Mouse (Mus musculus) limb, embryonic 14.5 days (tissue): ENCODE results near the gene Poll. TPM values are rescaled to one million over a fixed set of nuclear protein-coding genes. Genes with fewer than 3 reads are reported as not detected.

Source experiments
- ATAC-seq: fragments of 200-750 bp; cut with Nextera tagmentation; 2 replicates; pipeline ENCODE4 v1.8.0; 2017; ENCODE audit warnings: low read depth, moderate number of reproducible peaks, moderate TSS enrichment; ENCODE audit not compliant: low FRiP score
- DNase-seq: peaks from one replicate; pipeline ENCODE4 v3.0.0-alpha.2; 2015; ENCODE audit warnings: low spot score
- H3K27ac ChIP-seq: fragments of 300-500 bp; sonication (generic); replicated peaks from 2 replicates; pipeline ENCODE4 v1.5.1; 2014; ENCODE audit warnings: low read depth, mild to moderate bottlenecking, low read length, moderate library complexity, mixed read lengths
- H3K27me3 ChIP-seq: fragments of 300-500 bp; sonication (generic); 2 replicates; pipeline ENCODE4 v1.6.1; 2014; ENCODE audit warnings: low read length, mixed read lengths; ENCODE audit not compliant: control insufficient read depth, insufficient read depth
- H3K36me3 ChIP-seq: fragments of 300-500 bp; sonication (generic); 2 replicates; pipeline ENCODE4 v1.6.1; 2014; ENCODE audit warnings: mild to moderate bottlenecking, low read length, moderate library complexity, mixed read lengths; ENCODE audit not compliant: control insufficient read depth, insufficient read depth
- H3K4me1 ChIP-seq: fragments of 300-500 bp; sonication (generic); 2 replicates; pipeline ENCODE4 v1.6.1; 2014; ENCODE audit warnings: antibody characterized with exemption, low read length, mixed read lengths; ENCODE audit not compliant: control insufficient read depth, insufficient read depth
- H3K4me2 ChIP-seq: fragments of 300-500 bp; sonication (generic); replicated peaks from 2 replicates; pipeline ENCODE4 v1.6.1; 2014; ENCODE audit warnings: low read depth, mild to moderate bottlenecking, low read length, moderate library complexity; ENCODE audit not compliant: severe bottlenecking
- H3K4me3 ChIP-seq: fragments of 300-500 bp; sonication (generic); replicated peaks from 2 replicates; pipeline ENCODE4 v1.5.1; 2014; ENCODE audit warnings: low read length
- H3K9ac ChIP-seq: fragments of 300-500 bp; sonication (generic); 2 replicates; pipeline ENCODE4 v1.6.1; 2014; ENCODE audit warnings: mild to moderate bottlenecking, low read depth, low read length, moderate library complexity; ENCODE audit not compliant: severe bottlenecking
- H3K9me3 ChIP-seq: fragments of 300-500 bp; sonication (generic); 2 replicates; pipeline ENCODE4 v1.6.1; 2016; ENCODE audit warnings: low read length; ENCODE audit not compliant: control insufficient read depth
- POLR2A ChIP-seq: fragments of 200-500 bp; IDR thresholded peaks from 2 replicates; pipeline ENCODE4 v1.8.0; 2012; ENCODE audit warnings: inconsistent platforms, mild to moderate bottlenecking, moderate library complexity, borderline replicate concordance; ENCODE audit not compliant: insufficient read depth, insufficient read length; ENCODE audit errors: extremely low read depth
- WGBS: fragments of 180-500 bp; shearing (Covaris S2); extraction: QIAGEN DNeasy Blood & Tissue Kit; methylation state at CpG from one replicate; pipeline ENCODE4 v1.1.7; 2014; 5-methylcytosine and 5-hydroxymethylcytosine counted together
- polyA plus RNA-seq, 2 experiments: library from polyadenylated mRNA; depleted of rRNA in 1 of 2; stranded (reverse) in 1 of 2; unstranded in 1 of 2; fragments of >200 nt; fragmentation: Nextera tagmentation in 1 of 2; extraction: Ambion mirVana in 1 of 2; gene quantifications; 2 replicates each; pipeline versions ENCODE4 v1.2.1 to v1.2.3; 2012 to 2014

Poll gene
- polyA plus RNA-seq, 2 experiments: 12.3 to 12.5 TPM

- Histone ChIP-seq H3K27ac (no peak overlapping the region), H3K4me1 (no peaks in the 10 kb centered on the region), H3K9me3 (no peaks in the 10 kb centered on the region), H3K27me3 (no peaks in the 10 kb centered on the region), H3K36me3 (peaks cover 3% of the 10 kb centered on the region), H3K4me3 (no peak overlapping the region), H3K4me2 (no peak overlapping the region), H3K9ac (no peak overlapping the region)
- ATAC-seq (no peak), DNase-seq (no peak)
- TF ChIP-seq POLR2A: no peak
- WGBS: 83% methylated on average over 7 of the region's 7 CpGs
Measured at GRCm38 (mm10) chr19:45591704-45592103, 31.4 kb upstream of the Poll start.

- Histone ChIP-seq H3K4me3 (no peak overlapping the region), H3K4me1 (no peaks in the 10 kb centered on the region), H3K4me2 (no peak overlapping the region), H3K9ac (no peak overlapping the region), H3K27me3 (no peaks in the 10 kb centered on the region), H3K36me3 (peaks cover 6% of the 10 kb centered on the region), H3K27ac (no peak overlapping the region), H3K9me3 (no peaks in the 10 kb centered on the region)
- ATAC-seq: no peak
- WGBS: 94% methylated on average over 6 of the region's 6 CpGs
- TF ChIP-seq POLR2A: no peak
- no peak for DNase-seq
Measured at GRCm38 (mm10) chr19:45589761-45590160, 29.4 kb upstream of the Poll start.

GRCm38 (mm10) chr19:45587509-45588292, 27.4 kb upstream of the Poll start:
- DNase-seq (no peak), ATAC-seq (no peak)
- Histone ChIP-seq H3K27ac (no peak overlapping the region), H3K4me1 (no peaks in the 10 kb centered on the region), H3K36me3 (peaks cover 6% of the 10 kb centered on the region), H3K9me3 (no peaks in the 10 kb centered on the region), H3K9ac (no peak overlapping the region), H3K4me3 (no peak overlapping the region), H3K4me2 (no peak overlapping the region), H3K27me3 (no peaks in the 10 kb centered on the region)
- no peak for TF ChIP-seq POLR2A
- 80% methylated on average over 6 of the region's 6 CpGs for WGBS

- H3K27me3 ChIP-seq: no peaks in the 10 kb centered on the region
- no peak overlapping the region for H3K27ac ChIP-seq
- TF ChIP-seq POLR2A: no peak
- 65% methylated on average over 3 of the region's 3 CpGs for WGBS
- peaks cover 6% of the 10 kb centered on the region for H3K4me1 ChIP-seq
- ATAC-seq (no peak), DNase-seq (no peak)
- H3K4me2 ChIP-seq: no peak overlapping the region
- H3K9me3 ChIP-seq: no peaks in the 10 kb centered on the region
- H3K36me3 ChIP-seq: peaks cover 10% of the 10 kb centered on the region
- no peak overlapping the region for H3K4me3 ChIP-seq
- H3K9ac ChIP-seq: no peak overlapping the region
Measured at GRCm38 (mm10) chr19:45586850-45587249, 26.5 kb upstream of the Poll start.

- peaks cover 16% of the 10 kb centered on the region for H3K36me3 ChIP-seq
- H3K4me3 ChIP-seq: no peak overlapping the region
- WGBS: 35% methylated on average over 9 of the region's 9 CpGs
- H3K27me3 ChIP-seq: no peaks in the 10 kb centered on the region
- DNase-seq: no peak
- H3K9me3 ChIP-seq: no peaks in the 10 kb centered on the region
- ATAC-seq: no peak
- no peak overlapping the region for H3K4me2 ChIP-seq
- TF ChIP-seq POLR2A: no peak
- no peak overlapping the region for H3K9ac ChIP-seq
- H3K4me1 ChIP-seq: peaks cover 12% of the 10 kb centered on the region
- H3K27ac ChIP-seq: no peak overlapping the region
Measured at GRCm38 (mm10) chr19:45584856-45585620, 24.7 kb upstream of the Poll start.
